Mouse (Mus musculus) embryonic fibroblast, embryonic 13.5 days (primary cell): Measurements from ENCODE around the gene Srsf4.

Experiments used
- CTCF ChIP-seq: IDR thresholded peaks from 2 replicates; pipeline ENCODE4 v1.5.1; 2011; ENCODE audit warnings: mild to moderate bottlenecking, control low read depth, low read length, moderate library complexity, borderline replicate concordance; ENCODE audit not compliant: insufficient read depth
- POLR2A ChIP-seq: IDR thresholded peaks from 2 replicates; pipeline ENCODE4 v1.6.1; 2011; ENCODE audit warnings: low read depth, mild to moderate bottlenecking, control low read depth, low read length, moderate library complexity

GRCm38 (mm10) chr4:131872672-131873292 is 635 bp upstream of the Srsf4 start:
- TF ChIP-seq POLR2A (no peak; the same call in 1 of the 2 replicates), CTCF (no peak)
